Mouse (Mus musculus): Measurements from ENCODE around the gene Ttl.

GRCm38 (mm10) chr2:129038426-129038936 lies 27.3 kb upstream of the Ttl start:
- TF ChIP-seq CTCF (IDR thresholded peaks at IDR 0.05; ENCODE audit: extremely low read depth, insufficient read depth, insufficient read length, insufficient replicate concordance) = no peak
- no peak for TF ChIP-seq POLR2A (IDR thresholded peaks at IDR 0.05; ENCODE audit: low read depth, low read length)

Measured in spleen, adult 2 months (tissue).